Mouse (Mus musculus) lung, embryonic 15.5 days (tissue): ENCODE data around the gene Agpat4. TPM values are rescaled to one million over a fixed set of nuclear protein-coding genes. Genes with fewer than 3 reads are reported as not detected.

ENCODE experiments used
- ATAC-seq: fragments of 200-750 bp; cut with Nextera tagmentation; 2 replicates; pipeline ENCODE4 v1.8.0; 2017; ENCODE audit warnings: moderate number of reproducible peaks, borderline replicate concordance; ENCODE audit not compliant: low FRiP score, low TSS enrichment; ENCODE audit errors: extremely low read depth
- H3K27ac ChIP-seq: fragments of 300-500 bp; sonication (generic); 2 replicates; pipeline ENCODE4 v1.5.1; 2015; ENCODE audit warnings: moderate library complexity, mild to moderate bottlenecking, inconsistent platforms
- H3K27me3 ChIP-seq: fragments of 300-500 bp; sonication (generic); 2 replicates; pipeline ENCODE4 v1.6.1; 2015; ENCODE audit warnings: inconsistent platforms
- H3K36me3 ChIP-seq: fragments of 300-500 bp; sonication (generic); 2 replicates; pipeline ENCODE4 v1.6.1; 2015; ENCODE audit warnings: inconsistent platforms
- H3K4me1 ChIP-seq: fragments of 300-500 bp; sonication (generic); 2 replicates; pipeline ENCODE4 v1.6.1; 2015; ENCODE audit warnings: inconsistent platforms
- H3K4me2 ChIP-seq: fragments of 300-500 bp; sonication (generic); 2 replicates; pipeline ENCODE4 v1.6.1; 2015; ENCODE audit warnings: inconsistent platforms, mild to moderate bottlenecking, moderate library complexity
- H3K4me3 ChIP-seq: fragments of 300-500 bp; sonication (generic); 2 replicates; pipeline ENCODE4 v1.5.1; 2015; ENCODE audit warnings: mild to moderate bottlenecking, inconsistent platforms
- H3K9ac ChIP-seq: fragments of 300-500 bp; sonication (generic); 2 replicates; pipeline ENCODE4 v1.6.1; 2015; ENCODE audit warnings: inconsistent platforms
- H3K9me3 ChIP-seq: fragments of 300-500 bp; sonication (generic); 2 replicates; pipeline ENCODE4 v1.6.1; 2016; ENCODE audit warnings: inconsistent platforms
- WGBS: fragments of 180-500 bp; shearing (Covaris S2); methylation state at CpG from one replicate; pipeline ENCODE4 v1.1.7; 2015; 5-methylcytosine and 5-hydroxymethylcytosine counted together
- polyA plus RNA-seq: library from polyadenylated mRNA; unstranded; fragments of >200 nt; fragmentation: Nextera tagmentation; extraction: Ambion mirVana; gene quantifications from 2 replicates; pipeline ENCODE4 v1.2.1, GENCODE M21; 2015

Gene Agpat4
- polyA plus RNA-seq, 1 experiment from 2014 or later, result 43.7 TPM

DNA sequence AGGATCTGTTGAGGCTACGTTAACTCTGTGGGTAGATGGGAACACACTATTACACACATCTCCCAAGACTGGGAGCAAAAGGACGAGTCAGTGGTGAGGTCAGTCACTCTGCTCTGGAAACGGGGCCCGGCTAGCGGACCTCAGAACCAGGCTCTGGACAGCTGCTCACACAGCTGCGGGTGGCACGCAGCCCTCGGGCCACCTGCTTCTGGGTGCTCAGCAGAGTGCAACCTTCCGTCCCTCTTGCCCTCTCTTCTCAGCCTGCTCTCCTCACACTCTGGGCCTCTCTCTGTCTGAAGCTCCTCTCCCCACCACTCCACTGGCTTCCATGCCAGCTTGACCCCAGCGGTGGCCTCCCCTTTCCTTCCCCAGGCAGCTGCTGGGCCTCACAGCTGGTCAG lies 150.0 kb downstream of the Agpat4 start:
- H3K4me1 ChIP-seq, result peaks cover 28% of the 10 kb centered on the region
- no peak for ATAC-seq
- no peak overlapping the region for H3K4me3 ChIP-seq
- H3K27me3 ChIP-seq, result no peaks in the 10 kb centered on the region
- H3K9ac ChIP-seq, result no peak overlapping the region
- no peaks in the 10 kb centered on the region for H3K9me3 ChIP-seq
- H3K36me3 ChIP-seq, result peaks cover 30% of the 10 kb centered on the region
- no peak overlapping the region for H3K4me2 ChIP-seq
- H3K27ac ChIP-seq, result no peak overlapping the region
- WGBS, result 83% methylated on average over 10 of the region's 10 CpGs

Other genes starting within 250 kb of the Agpat4 start
- 44.3 and 46.1 TPM in 2 replicates for gene Map3k4, start 200.1 kb downstream of the Agpat4 start, polyA plus RNA-seq